Mouse (Mus musculus): ENCODE measurements around the gene Cysrt1. TPM values are rescaled to one million over a fixed set of nuclear protein-coding genes. Genes with fewer than 3 reads are reported as not detected.

The Cysrt1 gene
- polyA plus RNA-seq, 1 experiment from 2014 or later: 0.30 TPM

DNA sequence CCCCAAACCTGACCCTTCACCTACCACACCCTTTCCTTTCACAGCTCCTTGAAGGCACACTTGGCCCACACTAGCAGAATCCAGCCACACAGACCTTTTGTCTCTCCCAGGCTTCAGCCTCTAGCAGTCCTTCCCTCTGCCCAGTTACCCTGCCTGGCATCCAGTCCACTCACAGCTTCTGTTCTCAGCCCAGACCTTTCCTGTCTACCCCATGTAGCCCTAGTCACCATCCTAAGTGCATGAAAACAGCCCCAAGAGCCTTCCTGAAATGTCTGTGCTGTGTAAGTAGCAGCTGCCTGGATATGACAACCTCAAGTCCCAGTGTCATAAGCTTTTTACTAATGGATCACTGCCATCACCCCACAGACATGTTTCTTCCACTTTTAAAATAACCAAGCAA lies 44.3 kb downstream of the Cysrt1 start:
- Histone ChIP-seq H3K27ac (ENCODE audit: low read depth) (no peak overlapping the region), H3K4me2 (ENCODE audit: low read length) (no peak overlapping the region), H3K4me1 (replicated peaks; ENCODE audit: control insufficient read depth, insufficient read depth, low read length) (peaks cover 20% of the 10 kb centered on the region; the same call in 1 of the 2 replicates), H3K36me3 (ENCODE audit: control insufficient read depth, insufficient read depth, low read length) (peaks cover 47% of the 10 kb centered on the region), H3K4me3 (ENCODE audit: low read depth, low read length) (no peak overlapping the region), H3K27me3 (replicated peaks; ENCODE audit: control insufficient read depth, insufficient read depth, low read length) (peaks cover 20% of the 10 kb centered on the region), H3K9ac (ENCODE audit: low read length) (no peak overlapping the region), H3K9me3 (ENCODE audit: control insufficient read depth, low read length) (no peaks in the 10 kb centered on the region)
- ATAC-seq (replicated peaks; ENCODE audit: low FRiP score, low TSS enrichment, low read depth): no peak
- no peak for DNase-seq (ENCODE audit: low spot score)

DNA sequence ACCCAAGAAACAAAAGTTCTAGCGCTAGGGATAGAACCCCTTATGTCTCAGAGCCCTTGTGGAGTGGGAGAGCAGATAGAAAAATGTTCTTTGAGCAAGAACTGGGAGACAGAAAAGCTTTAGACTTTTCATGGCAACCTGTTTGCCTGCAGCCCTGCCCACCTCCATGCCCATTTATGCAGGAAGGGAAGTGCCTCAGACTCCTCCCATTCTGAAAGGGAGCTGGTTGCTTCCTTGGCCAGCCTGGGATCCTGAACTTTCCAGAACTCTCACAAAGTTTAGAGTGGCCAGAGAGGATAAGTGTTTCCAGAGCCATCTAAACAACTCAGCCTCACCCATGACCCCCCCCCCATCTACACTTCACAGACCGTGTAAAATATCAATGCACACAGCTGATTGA lies 45.1 kb downstream of the Cysrt1 start:
- Histone ChIP-seq H3K27ac (ENCODE audit: low read depth) (peak overlapping the region; percentile 76), H3K27me3 (replicated peaks; ENCODE audit: control insufficient read depth, insufficient read depth, low read length) (peaks cover 20% of the 10 kb centered on the region), H3K4me2 (ENCODE audit: low read length) (peak overlapping the region; percentile 58), H3K9ac (ENCODE audit: low read length) (no peak overlapping the region), H3K4me1 (replicated peaks; ENCODE audit: control insufficient read depth, insufficient read depth, low read length) (peaks cover 20% of the 10 kb centered on the region; the same call in 1 of the 2 replicates), H3K4me3 (ENCODE audit: low read depth, low read length) (no peak overlapping the region), H3K36me3 (ENCODE audit: control insufficient read depth, insufficient read depth, low read length) (peaks cover 39% of the 10 kb centered on the region), H3K9me3 (ENCODE audit: control insufficient read depth, low read length) (no peaks in the 10 kb centered on the region)
- ATAC-seq (replicated peaks; ENCODE audit: low FRiP score, low TSS enrichment, low read depth): no peak
- no peak for DNase-seq (ENCODE audit: low spot score)
- 25% methylated on average over 2 of the region's 2 CpGs for WGBS

DNA sequence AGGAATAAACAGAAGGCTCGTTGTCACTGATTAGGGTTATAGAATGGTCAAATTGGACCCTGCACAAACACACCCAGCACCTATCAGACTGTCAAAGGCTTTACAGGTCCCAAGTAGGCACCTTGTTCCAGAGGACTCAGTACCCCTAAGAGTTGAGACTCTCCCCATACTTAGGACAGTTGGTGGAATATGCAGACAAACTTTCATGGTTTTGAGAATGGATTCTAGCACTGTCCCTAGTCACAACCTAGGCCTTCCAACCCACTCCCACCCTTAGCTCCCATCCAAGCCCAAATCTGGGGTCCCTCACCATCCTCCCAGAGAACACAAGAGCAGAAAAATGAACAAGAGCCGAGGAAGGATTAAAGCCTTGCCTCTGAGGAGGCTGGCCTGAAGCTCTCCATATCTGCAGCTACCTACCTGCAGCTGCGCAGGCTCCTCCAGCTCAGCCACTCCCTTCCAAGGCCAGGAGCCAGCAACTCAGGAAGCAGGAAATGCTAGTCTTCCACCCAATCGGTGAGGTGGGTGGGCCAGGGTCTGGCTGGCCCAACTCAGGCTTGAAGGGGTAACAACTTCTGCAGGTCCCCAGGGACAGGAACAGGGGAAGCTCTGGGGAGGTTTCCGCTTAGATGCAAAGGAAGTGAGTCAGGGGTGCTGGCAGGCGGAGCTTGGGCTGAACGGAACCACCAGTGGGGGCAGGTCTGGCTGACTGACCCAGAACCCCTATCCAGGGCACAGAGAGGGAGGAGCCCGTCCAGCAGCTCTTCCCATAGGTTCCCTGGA lies 45.9 kb downstream of the Cysrt1 start, which contains the start of gene Tor4a:
Gene Tor4a, minus strand, starts transcription at position 715 of the 783 bp plus-strand sequence.
- Histone ChIP-seq H3K9ac (ENCODE audit: low read length) (peak within 1 kb of the TSS; percentile 34; the same call in 1 of the 2 replicates), H3K4me3 (ENCODE audit: low read depth, low read length) (peak within 1 kb of the TSS; percentile 34), H3K27me3 (replicated peaks; ENCODE audit: control insufficient read depth, insufficient read depth, low read length) (peaks cover 20% of the 10 kb centered on the region), H3K4me1 (replicated peaks; ENCODE audit: control insufficient read depth, insufficient read depth, low read length) (peaks cover 20% of the 10 kb centered on the region; the same call in 1 of the 2 replicates), H3K4me2 (ENCODE audit: low read length) (peak within 1 kb of the TSS; percentile 58), H3K27ac (ENCODE audit: low read depth) (peak within 1 kb of the TSS; percentile 76), H3K9me3 (ENCODE audit: control insufficient read depth, low read length) (no peaks in the 10 kb centered on the region), H3K36me3 (ENCODE audit: control insufficient read depth, insufficient read depth, low read length) (peaks cover 31% of the 10 kb centered on the region)
- WGBS: 11% methylated on average over 8 of the region's 8 CpGs
- DNase-seq (ENCODE audit: low spot score): peak; percentile 77
- ATAC-seq (replicated peaks; ENCODE audit: low FRiP score, low TSS enrichment, low read depth): peak; percentile 73

DNA sequence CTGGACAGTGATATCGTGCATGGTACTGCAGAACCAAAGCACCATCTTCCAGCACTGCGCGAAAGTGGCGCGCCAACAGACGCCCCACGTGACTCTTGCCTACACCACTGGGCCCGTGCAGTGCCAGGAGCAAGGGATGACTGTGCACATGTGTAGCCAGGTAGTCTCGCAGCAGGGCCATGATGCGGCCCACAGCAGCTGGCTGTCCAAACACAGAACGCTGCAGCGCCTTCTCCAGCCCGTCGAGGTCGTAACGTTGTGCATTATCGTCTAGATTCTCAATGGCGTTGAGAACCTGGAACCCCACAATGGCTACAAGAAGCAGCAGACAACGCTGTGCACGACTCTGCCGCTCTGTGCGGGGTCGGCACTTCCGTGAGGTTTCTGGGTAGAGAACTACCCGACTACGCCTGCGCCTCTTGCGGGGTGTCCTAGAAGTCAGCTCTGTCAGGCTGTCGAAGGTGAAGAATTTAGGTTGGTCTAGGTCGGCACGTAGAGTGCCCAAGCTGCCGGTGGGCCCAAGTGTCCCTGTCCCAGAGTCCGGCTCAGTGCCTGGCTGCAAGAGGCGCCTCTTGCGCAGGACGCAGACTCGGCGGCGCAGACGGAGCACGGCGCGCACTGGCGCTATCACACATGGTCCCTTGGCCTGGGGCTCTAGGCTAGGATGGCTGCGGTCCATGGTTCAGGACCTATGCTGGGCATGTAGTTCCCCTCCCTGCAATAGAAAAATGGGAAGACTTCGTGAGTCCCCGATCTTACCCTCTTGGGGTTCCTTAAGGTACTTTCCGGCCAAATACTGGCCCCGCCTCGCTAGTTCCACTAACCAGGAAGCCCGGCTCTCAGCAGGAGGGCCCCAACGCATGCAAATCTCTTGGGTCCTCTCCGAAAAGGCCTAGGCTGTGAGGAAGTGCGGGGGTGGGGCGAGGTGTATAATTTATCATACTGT lies 46.8 kb downstream of the Cysrt1 start:
- H3K36me3 ChIP-seq (ENCODE audit: control insufficient read depth, insufficient read depth, low read length): peaks cover 22% of the 10 kb centered on the region
- H3K9ac ChIP-seq (ENCODE audit: low read length): peak overlapping the region; percentile 34; the same call in 1 of the 2 replicates
- DNase-seq (ENCODE audit: low spot score) (no peak), ATAC-seq (replicated peaks; ENCODE audit: low FRiP score, low TSS enrichment, low read depth) (peak; percentile 37)
- H3K27ac ChIP-seq (ENCODE audit: low read depth): peak overlapping the region; percentile 76
- peaks cover 20% of the 10 kb centered on the region for H3K27me3 ChIP-seq (replicated peaks; ENCODE audit: control insufficient read depth, insufficient read depth, low read length)
- H3K4me3 ChIP-seq (ENCODE audit: low read depth, low read length): peak overlapping the region; percentile 34
- peak overlapping the region; percentile 58 for H3K4me2 ChIP-seq (ENCODE audit: low read length)
- WGBS: 20% methylated on average over 55 of the region's 55 CpGs
- no peaks in the 10 kb centered on the region for H3K9me3 ChIP-seq (ENCODE audit: control insufficient read depth, low read length)
- H3K4me1 ChIP-seq (replicated peaks; ENCODE audit: control insufficient read depth, insufficient read depth, low read length): peaks cover 20% of the 10 kb centered on the region; the same call in 1 of the 2 replicates

DNA sequence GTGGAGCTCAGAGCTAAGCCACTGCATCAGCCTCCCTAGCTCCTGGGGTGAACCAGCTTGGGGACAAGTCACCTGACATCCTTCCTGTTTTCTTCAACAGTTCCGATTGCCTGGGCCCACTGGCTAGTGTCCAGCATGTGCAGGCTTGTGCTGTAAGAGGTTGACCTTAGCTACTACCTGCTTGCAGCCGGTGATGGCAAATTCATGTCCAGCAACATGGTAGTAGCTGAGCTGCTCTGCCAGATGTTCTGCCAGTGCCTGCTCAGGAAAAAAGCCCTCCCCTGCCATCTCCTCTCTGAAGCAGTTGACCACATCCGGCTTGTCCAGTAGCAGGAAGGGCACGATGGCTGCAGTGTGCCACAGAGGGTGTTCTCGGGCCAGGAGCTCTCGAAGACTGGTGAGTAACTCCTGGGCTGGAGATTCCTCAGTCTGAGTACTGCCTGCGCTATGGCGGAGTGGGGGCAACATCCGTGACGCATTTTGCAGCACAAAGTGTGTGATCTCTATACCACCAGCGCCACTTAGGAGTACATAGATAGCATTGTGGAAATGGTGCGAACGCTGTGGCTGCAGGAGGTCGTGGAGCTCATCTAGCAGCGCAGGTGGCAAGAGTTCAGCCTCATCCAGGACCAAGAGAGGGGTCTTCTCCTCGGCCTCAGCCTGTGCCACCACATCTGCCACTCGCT lies 47.6 kb downstream of the Cysrt1 start:
- Histone ChIP-seq H3K27ac (ENCODE audit: low read depth) (no peak overlapping the region), H3K9me3 (ENCODE audit: control insufficient read depth, low read length) (no peaks in the 10 kb centered on the region), H3K9ac (ENCODE audit: low read length) (no peak overlapping the region), H3K4me1 (replicated peaks; ENCODE audit: control insufficient read depth, insufficient read depth, low read length) (peaks cover 20% of the 10 kb centered on the region; the same call in 1 of the 2 replicates), H3K27me3 (replicated peaks; ENCODE audit: control insufficient read depth, insufficient read depth, low read length) (peaks cover 20% of the 10 kb centered on the region), H3K4me3 (ENCODE audit: low read depth, low read length) (peak overlapping the region; percentile 34; the same call in 1 of the 2 replicates), H3K4me2 (ENCODE audit: low read length) (peak overlapping the region; percentile 58), H3K36me3 (ENCODE audit: control insufficient read depth, insufficient read depth, low read length) (peaks cover 14% of the 10 kb centered on the region)
- ATAC-seq (replicated peaks; ENCODE audit: low FRiP score, low TSS enrichment, low read depth): no peak
- 82% methylated on average over 17 of the region's 17 CpGs for WGBS
- DNase-seq (ENCODE audit: low spot score): no peak

DNA sequence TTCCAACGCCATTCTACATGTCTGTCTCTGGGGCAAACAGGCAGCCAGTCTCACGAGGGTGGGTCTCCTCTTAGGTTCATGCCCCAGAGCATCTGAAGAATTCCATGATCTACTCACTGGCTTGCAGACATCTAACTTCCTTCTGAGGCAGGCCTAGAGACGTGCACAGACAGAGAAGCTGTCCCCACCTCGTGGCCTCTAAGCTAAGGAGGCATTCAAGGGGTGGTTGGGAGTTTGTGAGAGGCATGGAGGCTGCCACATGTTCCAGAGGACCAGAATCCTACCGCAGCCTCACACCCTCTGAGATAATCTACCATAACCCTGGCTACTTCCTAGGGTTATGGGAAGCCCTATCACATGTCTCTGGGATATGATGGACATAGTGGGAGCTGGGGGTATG lies 48.2 kb downstream of the Cysrt1 start:
- no peak for ATAC-seq (replicated peaks; ENCODE audit: low FRiP score, low TSS enrichment, low read depth)
- H3K27ac ChIP-seq (ENCODE audit: low read depth): no peak overlapping the region; the same call in 1 of the 2 replicates
- H3K4me2 ChIP-seq (ENCODE audit: low read length): peak overlapping the region; percentile 29; the same call in 1 of the 2 replicates
- no peaks in the 10 kb centered on the region for H3K9me3 ChIP-seq (ENCODE audit: control insufficient read depth, low read length)
- H3K9ac ChIP-seq (ENCODE audit: low read length): no peak overlapping the region
- no peak overlapping the region for H3K4me3 ChIP-seq (ENCODE audit: low read depth, low read length)
- peaks cover 20% of the 10 kb centered on the region for H3K27me3 ChIP-seq (replicated peaks; ENCODE audit: control insufficient read depth, insufficient read depth, low read length)
- peaks cover 20% of the 10 kb centered on the region; the same call in 1 of the 2 replicates for H3K4me1 ChIP-seq (replicated peaks; ENCODE audit: control insufficient read depth, insufficient read depth, low read length)
- WGBS: 71% methylated on average over 5 of the region's 5 CpGs
- DNase-seq (ENCODE audit: low spot score): no peak
- H3K36me3 ChIP-seq (ENCODE audit: control insufficient read depth, insufficient read depth, low read length): peaks cover 8% of the 10 kb centered on the region; the same call in 1 of the 2 replicates

DNA sequence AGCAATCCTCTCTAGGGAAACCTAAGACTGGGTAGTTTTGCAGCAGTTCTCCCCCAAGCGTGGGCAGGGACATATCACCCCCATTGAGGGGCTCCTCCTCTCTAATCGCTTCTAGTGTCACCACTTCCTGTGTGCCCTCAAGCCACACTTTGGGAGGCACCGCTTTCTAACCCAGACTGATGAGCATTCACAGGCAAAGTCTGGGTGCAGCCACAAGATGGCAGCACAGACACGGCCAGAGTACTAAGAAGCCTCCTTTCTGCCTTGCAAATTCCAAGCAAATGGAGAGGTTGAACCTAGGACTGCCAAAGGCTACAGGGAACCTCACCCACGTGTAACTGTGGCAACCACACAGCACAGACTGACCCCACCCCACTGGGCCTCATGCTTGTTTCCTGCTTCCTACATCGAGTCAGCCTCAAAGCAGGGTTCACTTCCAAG lies 48.9 kb downstream of the Cysrt1 start:
- H3K36me3 ChIP-seq (ENCODE audit: control insufficient read depth, insufficient read depth, low read length): peaks cover 1% of the 10 kb centered on the region; the same call in 1 of the 2 replicates
- H3K4me3 ChIP-seq (ENCODE audit: low read depth, low read length): no peak overlapping the region
- peak; percentile 75 for ATAC-seq (replicated peaks; ENCODE audit: low FRiP score, low TSS enrichment, low read depth)
- H3K27me3 ChIP-seq (replicated peaks; ENCODE audit: control insufficient read depth, insufficient read depth, low read length): peaks cover 20% of the 10 kb centered on the region
- no peaks in the 10 kb centered on the region for H3K9me3 ChIP-seq (ENCODE audit: control insufficient read depth, low read length)
- peak overlapping the region; percentile 29 for H3K4me2 ChIP-seq (ENCODE audit: low read length)
- no peak overlapping the region; the same call in 1 of the 2 replicates for H3K27ac ChIP-seq (ENCODE audit: low read depth)
- peaks cover 20% of the 10 kb centered on the region; the same call in 1 of the 2 replicates for H3K4me1 ChIP-seq (replicated peaks; ENCODE audit: control insufficient read depth, insufficient read depth, low read length)
- H3K9ac ChIP-seq (ENCODE audit: low read length): no peak overlapping the region
- under 1% methylated on average over 6 of the region's 6 CpGs for WGBS
- DNase-seq (ENCODE audit: low spot score): peak; percentile 88

Data from intestine, embryonic 14.5 days (tissue).